Mouse (Mus musculus) E14TG2a.4 (cell line): ENCODE data around the gene Rasl2-9.

Source experiments
- CTCF ChIP-seq: conservative IDR thresholded peaks from 2 replicates; pipeline ENCODE4 v1.5.1; 2014; ENCODE audit warnings: low read length
- POU5F1 ChIP-seq: IDR thresholded peaks from 2 replicates; pipeline ENCODE4 v1.6.1; 2014; ENCODE audit warnings: low read length, borderline replicate concordance

DNA sequence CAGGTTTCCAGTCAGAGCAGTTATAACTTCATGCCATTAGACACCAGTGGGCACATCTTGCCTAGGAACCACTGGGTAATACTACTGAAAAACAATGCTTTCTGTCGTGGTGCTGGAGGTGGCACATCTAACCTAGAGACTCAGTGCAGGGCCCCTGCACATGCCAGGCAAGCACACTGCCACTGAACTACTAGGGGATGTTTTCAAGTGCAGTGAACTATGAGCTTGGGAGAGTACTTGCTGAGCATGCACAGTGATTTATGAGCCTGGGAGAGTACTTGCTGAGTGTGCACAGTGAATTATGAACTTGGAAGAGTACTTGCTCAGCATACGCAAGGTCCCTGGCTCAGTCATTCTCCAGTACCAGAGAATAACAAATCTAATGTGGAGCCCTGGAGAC is 23.2 kb downstream of the Rasl2-9 start:
- TF ChIP-seq CTCF (no peak), POU5F1 (no peak)
